Mouse (Mus musculus) liver, adult 2 months (tissue): ENCODE measurements at regions not wholly inside any gene's neighbourhood (a gene's known extent, or its start where the extent isn't known, plus 50 kb on each side); places are given as distances from the start of the nearest gene placed in this dataset.

ENCODE experiments used
- DNase-seq: peaks from one replicate; pipeline ENCODE4 v3.0.0-alpha.2; 2011; ENCODE audit warnings: low read depth, low spot score; ENCODE audit errors: extremely low read depth
- H3K27ac ChIP-seq: fragments of 200-500 bp; replicated peaks from 2 replicates; pipeline ENCODE4 v1.5.1; 2012; ENCODE audit warnings: low read depth, mild to moderate bottlenecking, control low read depth, inconsistent platforms, low read length; ENCODE audit not compliant: insufficient read depth
- H3K27me3 ChIP-seq: fragments of 200-500 bp; 2 replicates; pipeline ENCODE4 v1.6.1; 2012; ENCODE audit warnings: mild to moderate bottlenecking, moderate library complexity, low read length, inconsistent platforms; ENCODE audit not compliant: control insufficient read depth, insufficient read depth
- H3K36me3 ChIP-seq: fragments of 200-500 bp; 2 replicates; pipeline ENCODE4 v1.6.1; 2012; ENCODE audit warnings: low read length, inconsistent platforms; ENCODE audit not compliant: control insufficient read depth, insufficient read depth
- H3K4me1 ChIP-seq: fragments of 200-500 bp; 2 replicates; pipeline ENCODE4 v1.6.1; 2011; ENCODE audit warnings: low read length; ENCODE audit not compliant: control insufficient read depth, insufficient read depth
- H3K4me3 ChIP-seq: fragments of 200-500 bp; 2 replicates; pipeline ENCODE4 v1.5.1; 2011; ENCODE audit warnings: low read depth, mild to moderate bottlenecking, control low read depth, low read length, moderate library complexity; ENCODE audit not compliant: insufficient read depth
- H3K79me2 ChIP-seq: fragments of 200-500 bp; 2 replicates; pipeline ENCODE4 v1.6.1; 2012; ENCODE audit warnings: inconsistent platforms, mild to moderate bottlenecking, low read length, moderate library complexity; ENCODE audit not compliant: control insufficient read depth, insufficient read depth
- H3K9ac ChIP-seq: fragments of 200-500 bp; 2 replicates; pipeline ENCODE4 v1.6.1; 2012; ENCODE audit warnings: low read depth, mild to moderate bottlenecking, control low read depth, inconsistent platforms, low read length
- CTCF ChIP-seq: fragments of 200-500 bp; IDR thresholded peaks from 2 replicates; pipeline ENCODE4 v1.5.1; 2011; ENCODE audit warnings: low read depth, low read length, control low read depth
- POLR2A ChIP-seq: fragments of 200-500 bp; IDR thresholded peaks from 2 replicates; pipeline ENCODE4 v1.6.1; 2011; ENCODE audit warnings: low read length, control low read depth; ENCODE audit not compliant: insufficient read depth; ENCODE audit errors: extremely low read depth
- WGBS: fragments of 180-500 bp; shearing (Covaris S2); methylation state at CpG from one replicate; pipeline ENCODE4 v1.1.7; 2018; 5-methylcytosine and 5-hydroxymethylcytosine counted together

GRCm38 (mm10) chr2:171196472-171196871 lies 464.9 kb downstream of the Dok5 start:
- Histone ChIP-seq H3K27ac (no peak overlapping the region), H3K79me2 (no peaks in the 10 kb centered on the region), H3K9ac (no peak overlapping the region), H3K27me3 (no peaks in the 10 kb centered on the region), H3K36me3 (no peaks in the 10 kb centered on the region), H3K4me3 (no peak overlapping the region), H3K4me1 (no peaks in the 10 kb centered on the region)
- WGBS = 73% methylated on average over 7 of the region's 7 CpGs
- DNase-seq = no peak
- TF ChIP-seq CTCF (no peak), POLR2A (no peak)

- no peak for TF ChIP-seq POLR2A
- no peak for TF ChIP-seq CTCF
- Histone ChIP-seq H3K27ac (no peak overlapping the region), H3K79me2 (no peaks in the 10 kb centered on the region), H3K36me3 (no peaks in the 10 kb centered on the region), H3K4me3 (no peak overlapping the region), H3K27me3 (no peaks in the 10 kb centered on the region), H3K9ac (no peak overlapping the region), H3K4me1 (no peaks in the 10 kb centered on the region)
- no peak for DNase-seq
- 79% methylated on average over 5 of the region's 5 CpGs for WGBS
Measured at GRCm38 (mm10) chr2:171192181-171192580, 460.6 kb downstream of the Dok5 start.
